Mouse (Mus musculus) retina, adult 2 months (tissue): ENCODE measurements around the gene Adcyap1.

Source experiments
- DNase-seq: peaks from one replicate; pipeline ENCODE4 v3.0.0-alpha.2; 2012; ENCODE audit warnings: low read depth, low spot score

Gene Adcyap1

GRCm38 (mm10) chr17:93198717-93199116 lies at the start of gene Adcyap1:
Gene Adcyap1, plus strand, starts transcription at chr17:93199017.
- no peak for DNase-seq

- DNase-seq, result peak; percentile 22
Measured at GRCm38 (mm10) chr17:93158280-93158851, 40.5 kb upstream of the Adcyap1 start.

- DNase-seq, result no peak
Measured at GRCm38 (mm10) chr17:93169572-93169971, 29.2 kb upstream of the Adcyap1 start.

GRCm38 (mm10) chr17:93196846-93197245 lies 2.0 kb upstream of the Adcyap1 start:
- DNase-seq, result no peak

GRCm38 (mm10) chr17:93198213-93198612 lies 604 bp upstream of the Adcyap1 start:
- DNase-seq, result no peak

- no peak for DNase-seq
Measured at GRCm38 (mm10) chr17:93199218-93199617, 401 bp downstream of the Adcyap1 start.

- DNase-seq, result no peak
Measured at GRCm38 (mm10) chr17:93199747-93200146, 930 bp downstream of the Adcyap1 start.

GRCm38 (mm10) chr17:93200386-93201264 lies 1.8 kb downstream of the Adcyap1 start:
- DNase-seq, result no peak

- DNase-seq, result no peak
Measured at GRCm38 (mm10) chr17:93201265-93201925, 2.6 kb downstream of the Adcyap1 start.

- no peak for DNase-seq
Measured at GRCm38 (mm10) chr17:93202165-93203075, 3.6 kb downstream of the Adcyap1 start.

- no peak for DNase-seq
Measured at GRCm38 (mm10) chr17:93203076-93204031, 4.5 kb downstream of the Adcyap1 start.

- DNase-seq, result no peak
Measured at GRCm38 (mm10) chr17:93217785-93218184, 19.0 kb downstream of the Adcyap1 start.

- no peak for DNase-seq
Measured at GRCm38 (mm10) chr17:93218640-93219039, 19.8 kb downstream of the Adcyap1 start.

- no peak for DNase-seq
Measured at GRCm38 (mm10) chr17:93237355-93237754, 38.5 kb downstream of the Adcyap1 start.
